Mouse (Mus musculus) brain, embryonic 14.5 days (tissue): ENCODE data around the gene Npat.

ENCODE experiments used
- CTCF ChIP-seq: fragments of 200-500 bp; IDR thresholded peaks from 2 replicates; pipeline ENCODE4 v1.5.1; 2012; ENCODE audit warnings: inconsistent platforms, mild to moderate bottlenecking, moderate library complexity, borderline replicate concordance; ENCODE audit not compliant: insufficient read depth, insufficient read length; ENCODE audit errors: extremely low read depth
- POLR2A ChIP-seq: fragments of 200-500 bp; IDR thresholded peaks from 2 replicates; pipeline ENCODE4 v1.6.1; 2012; ENCODE audit warnings: mild to moderate bottlenecking, inconsistent platforms, borderline replicate concordance; ENCODE audit not compliant: poor library complexity, insufficient read depth, insufficient read length, severe bottlenecking; ENCODE audit errors: extremely low read depth

- no peak for TF ChIP-seq POLR2A
- no peak for TF ChIP-seq CTCF
Observed at GRCm38 (mm10) chr9:53514091-53514490, 22.8 kb upstream of the Npat start.
